Mouse (Mus musculus) kidney, adult 9 months (tissue): ENCODE data around the gene Fam227b.

ENCODE experiments used
- DNase-seq: peaks from one replicate; pipeline ENCODE4 v3.0.0; 2022

The Fam227b gene

GRCm38 (mm10) chr2:126151855-126152571 lies at the start of gene Fam227b, which contains the start of gene Dtwd1:
TSS of gene Fam227b (minus strand) at chr2:126152004.
TSS of gene Dtwd1 (plus strand) at chr2:126152141.
- peak; percentile 98 for DNase-seq

- no peak for DNase-seq
Measured at GRCm38 (mm10) chr2:126198971-126199370, 47.2 kb upstream of the Fam227b start.

GRCm38 (mm10) chr2:126195631-126196356 lies 44.0 kb upstream of the Fam227b start:
- no peak for DNase-seq

- DNase-seq: no peak
Measured at GRCm38 (mm10) chr2:126192129-126192528, 40.3 kb upstream of the Fam227b start.

- DNase-seq: no peak
Measured at GRCm38 (mm10) chr2:126191306-126191705, 39.5 kb upstream of the Fam227b start.

GRCm38 (mm10) chr2:126171427-126171826 lies 19.6 kb upstream of the Fam227b start:
- no peak for DNase-seq

GRCm38 (mm10) chr2:126166848-126167617 lies 15.2 kb upstream of the Fam227b start:
- DNase-seq: no peak

GRCm38 (mm10) chr2:126166335-126166734 lies 14.5 kb upstream of the Fam227b start:
- no peak for DNase-seq

GRCm38 (mm10) chr2:126165277-126166018 lies 13.6 kb upstream of the Fam227b start:
- no peak for DNase-seq

GRCm38 (mm10) chr2:126147723-126148122 lies 4.1 kb downstream of the Fam227b start:
- no peak for DNase-seq

- DNase-seq: no peak
Measured at GRCm38 (mm10) chr2:126094616-126095015, 57.2 kb downstream of the Fam227b start.

GRCm38 (mm10) chr2:126090432-126090831 lies 61.4 kb downstream of the Fam227b start:
- DNase-seq: no peak

GRCm38 (mm10) chr2:126086187-126086586 lies 65.6 kb downstream of the Fam227b start:
- DNase-seq: no peak

GRCm38 (mm10) chr2:126084326-126084725 lies 67.5 kb downstream of the Fam227b start:
- no peak for DNase-seq

- DNase-seq: no peak
Measured at GRCm38 (mm10) chr2:126079086-126079485, 72.7 kb downstream of the Fam227b start.

- no peak for DNase-seq
Measured at GRCm38 (mm10) chr2:126076506-126076905, 75.3 kb downstream of the Fam227b start.

GRCm38 (mm10) chr2:126073744-126074143 lies 78.1 kb downstream of the Fam227b start:
- no peak for DNase-seq

- DNase-seq: no peak
Measured at GRCm38 (mm10) chr2:126069740-126070139, 82.1 kb downstream of the Fam227b start.

GRCm38 (mm10) chr2:126065303-126065856 lies 86.4 kb downstream of the Fam227b start:
- no peak for DNase-seq

GRCm38 (mm10) chr2:126064814-126065213 lies 87.0 kb downstream of the Fam227b start:
- no peak for DNase-seq

- no peak for DNase-seq
Measured at GRCm38 (mm10) chr2:126062876-126063275, 88.9 kb downstream of the Fam227b start.

- DNase-seq: no peak
Measured at GRCm38 (mm10) chr2:126061037-126061773, 90.6 kb downstream of the Fam227b start.
